Mouse (Mus musculus): Measurements from ENCODE around the gene Auts2. TPM values are rescaled to one million over a fixed set of nuclear protein-coding genes. Genes with fewer than 3 reads are reported as not detected.

Gene Auts2
- polyA plus RNA-seq, 1 experiment from 2014 or later: 94.8 TPM

DNA sequence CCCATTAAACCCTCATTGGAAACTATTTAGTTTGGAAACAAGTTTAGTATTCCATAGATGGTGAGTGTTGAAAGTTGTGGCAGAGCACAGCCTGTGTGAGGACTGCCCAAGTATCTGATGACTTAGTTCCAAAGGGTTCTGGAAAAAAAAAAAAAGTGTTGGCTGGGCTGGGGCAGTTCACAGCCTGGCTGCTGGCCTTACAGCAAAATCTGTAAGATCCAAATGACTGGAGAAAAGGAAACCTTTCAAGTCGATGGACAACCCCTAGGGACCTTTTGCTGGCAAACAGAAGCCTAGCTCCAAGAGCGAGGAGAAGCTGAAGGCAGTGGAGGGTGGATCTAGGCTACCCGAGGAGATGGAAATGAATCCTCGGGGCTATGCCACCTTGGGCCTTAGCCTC lies 869.4 kb downstream of the Auts2 start:
- Histone ChIP-seq H3K4me1 (no peaks in the 10 kb centered on the region), H3K27ac (no peak overlapping the region), H3K4me2 (no peak overlapping the region), H3K9ac (no peak overlapping the region), H3K36me3 (replicated peaks) (no peaks in the 10 kb centered on the region), H3K9me3 (no peaks in the 10 kb centered on the region), H3K27me3 (no peaks in the 10 kb centered on the region), H3K4me3 (replicated peaks) (no peak overlapping the region)
- no peak for ATAC-seq (ENCODE audit: low FRiP score)
- 90% methylated on average over 4 of the region's 4 CpGs for WGBS

DNA sequence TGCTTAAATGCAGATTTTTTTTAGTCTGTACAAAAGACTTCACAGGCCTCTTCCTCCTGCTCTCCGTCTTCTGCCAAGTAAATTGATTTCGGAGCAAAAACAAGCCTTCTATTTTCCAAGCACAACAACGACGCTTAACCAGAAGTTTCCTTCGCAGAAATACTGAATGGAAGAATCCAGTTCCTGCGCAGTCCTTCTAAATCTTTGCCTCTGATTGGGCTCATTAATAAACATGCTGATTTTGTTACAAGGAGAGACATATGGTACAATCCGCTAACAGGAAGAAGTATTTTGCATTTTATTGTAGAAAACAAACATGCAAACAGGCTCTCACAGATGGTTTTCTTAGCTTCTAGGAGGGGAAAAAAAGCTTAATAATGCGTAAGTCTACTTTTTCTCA lies 878.1 kb downstream of the Auts2 start:
- ATAC-seq (ENCODE audit: low FRiP score): no peak
- no peak overlapping the region for H3K27ac ChIP-seq
- no peak overlapping the region for H3K4me3 ChIP-seq (replicated peaks)
- H3K9ac ChIP-seq: no peak overlapping the region
- H3K4me1 ChIP-seq: peaks cover 21% of the 10 kb centered on the region
- no peaks in the 10 kb centered on the region for H3K36me3 ChIP-seq (replicated peaks)
- WGBS: 51% methylated on average over 8 of the region's 8 CpGs
- H3K27me3 ChIP-seq: peaks cover 15% of the 10 kb centered on the region
- no peak overlapping the region for H3K4me2 ChIP-seq
- no peaks in the 10 kb centered on the region for H3K9me3 ChIP-seq

- Histone ChIP-seq H3K4me2 (no peak overlapping the region), H3K27me3 (peaks cover 15% of the 10 kb centered on the region), H3K4me1 (peaks cover 21% of the 10 kb centered on the region), H3K9me3 (no peaks in the 10 kb centered on the region), H3K4me3 (replicated peaks) (no peak overlapping the region), H3K27ac (no peak overlapping the region), H3K9ac (no peak overlapping the region), H3K36me3 (replicated peaks) (no peaks in the 10 kb centered on the region)
- ATAC-seq (ENCODE audit: low FRiP score): no peak
- WGBS: 86% methylated on average over 7 of the region's 7 CpGs
These were observed 878.5 kb downstream of the Auts2 start for GRCm38 (mm10) chr5:131664657-131665056.

- Histone ChIP-seq H3K27ac (no peak overlapping the region), H3K4me2 (no peak overlapping the region), H3K4me3 (replicated peaks) (no peak overlapping the region), H3K9me3 (no peaks in the 10 kb centered on the region), H3K27me3 (peaks cover 24% of the 10 kb centered on the region), H3K9ac (no peak overlapping the region), H3K36me3 (replicated peaks) (no peaks in the 10 kb centered on the region), H3K4me1 (peaks cover 31% of the 10 kb centered on the region)
- WGBS: 83% methylated on average over 2 of the region's 2 CpGs
- no peak for ATAC-seq (ENCODE audit: low FRiP score)
These were observed 880.5 kb downstream of the Auts2 start for GRCm38 (mm10) chr5:131662657-131663056.

GRCm38 (mm10) chr5:131658822-131659515 lies 884.2 kb downstream of the Auts2 start:
- peak; percentile 55; the same call in 1 of the 2 replicates for ATAC-seq (ENCODE audit: low FRiP score)
- peaks cover 24% of the 10 kb centered on the region for H3K27me3 ChIP-seq
- H3K9me3 ChIP-seq: no peaks in the 10 kb centered on the region
- no peak overlapping the region for H3K4me2 ChIP-seq
- H3K4me3 ChIP-seq (replicated peaks): no peak overlapping the region
- peak overlapping the region; percentile 43; the same call in 1 of the 2 replicates for H3K27ac ChIP-seq
- H3K9ac ChIP-seq: no peak overlapping the region
- H3K36me3 ChIP-seq (replicated peaks): no peaks in the 10 kb centered on the region
- WGBS: 74% methylated on average over 19 of the region's 19 CpGs
- H3K4me1 ChIP-seq: peaks cover 24% of the 10 kb centered on the region

DNA sequence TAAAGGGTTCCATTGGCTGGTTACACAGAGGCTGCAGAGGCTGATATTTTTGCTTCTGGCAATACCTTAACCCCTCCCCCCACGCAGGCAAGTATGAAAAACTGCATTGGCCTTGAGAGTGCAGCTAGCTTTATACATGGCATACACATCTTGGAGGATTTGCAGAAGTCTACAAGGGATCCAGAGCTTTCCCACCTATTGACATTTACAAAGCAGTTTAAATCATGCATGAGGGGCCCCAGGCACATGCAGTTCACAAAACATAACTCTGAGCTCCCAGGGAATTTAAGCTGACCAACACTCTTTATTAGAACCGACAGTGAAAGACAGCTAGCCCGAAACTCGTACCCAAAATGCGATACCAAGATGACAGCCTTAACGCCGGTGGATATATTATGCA lies 888.9 kb downstream of the Auts2 start:
- H3K4me3 ChIP-seq (replicated peaks): no peak overlapping the region
- peaks cover 36% of the 10 kb centered on the region for H3K4me1 ChIP-seq
- H3K27me3 ChIP-seq: peaks cover 64% of the 10 kb centered on the region
- H3K9ac ChIP-seq: no peak overlapping the region
- WGBS: 41% methylated on average over 7 of the region's 7 CpGs
- no peak overlapping the region for H3K4me2 ChIP-seq
- H3K27ac ChIP-seq: no peak overlapping the region
- H3K36me3 ChIP-seq (replicated peaks): no peaks in the 10 kb centered on the region
- H3K9me3 ChIP-seq: no peaks in the 10 kb centered on the region
- ATAC-seq (ENCODE audit: low FRiP score): no peak

DNA sequence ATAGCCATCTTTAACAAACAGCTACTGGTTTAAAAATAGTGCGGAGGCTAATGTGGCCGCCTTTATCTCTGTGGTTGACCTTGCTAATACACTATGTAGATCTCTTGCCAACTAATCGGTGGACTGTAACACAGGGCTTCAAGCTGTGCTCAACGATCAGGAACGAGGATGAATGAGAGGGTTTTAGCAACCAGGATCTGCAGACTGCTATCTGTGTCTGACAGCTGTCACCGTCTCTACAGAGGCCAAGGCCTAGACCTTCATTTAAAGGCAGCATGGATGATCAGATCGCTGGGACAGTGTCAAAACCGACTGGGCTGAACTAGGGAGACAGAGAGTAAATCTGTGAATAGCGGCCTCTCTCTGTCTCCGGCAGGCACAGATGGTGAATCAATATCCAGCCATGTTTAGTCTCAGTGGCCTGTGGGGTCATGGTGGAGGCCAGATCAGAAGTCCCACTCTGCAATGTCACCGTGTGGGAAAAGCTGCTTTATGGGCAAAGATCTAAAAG lies 892.7 kb downstream of the Auts2 start:
- H3K27ac ChIP-seq: no peak overlapping the region

GRCm38 (mm10) chr5:131647683-131648119 lies 895.4 kb downstream of the Auts2 start:
- H3K4me1 ChIP-seq: peaks cover 64% of the 10 kb centered on the region

More for the DNA sequence above, 892.7 kb downstream of the Auts2 start:
- Histone ChIP-seq H3K9ac (no peak overlapping the region), H3K36me3 (replicated peaks) (no peaks in the 10 kb centered on the region), H3K4me3 (replicated peaks) (no peak overlapping the region), H3K27me3 (peaks cover 69% of the 10 kb centered on the region), H3K4me1 (peaks cover 57% of the 10 kb centered on the region), H3K4me2 (no peak overlapping the region), H3K9me3 (no peaks in the 10 kb centered on the region)
- WGBS: 52% methylated on average over 11 of the region's 11 CpGs
- no peak for ATAC-seq (ENCODE audit: low FRiP score)

DNA sequence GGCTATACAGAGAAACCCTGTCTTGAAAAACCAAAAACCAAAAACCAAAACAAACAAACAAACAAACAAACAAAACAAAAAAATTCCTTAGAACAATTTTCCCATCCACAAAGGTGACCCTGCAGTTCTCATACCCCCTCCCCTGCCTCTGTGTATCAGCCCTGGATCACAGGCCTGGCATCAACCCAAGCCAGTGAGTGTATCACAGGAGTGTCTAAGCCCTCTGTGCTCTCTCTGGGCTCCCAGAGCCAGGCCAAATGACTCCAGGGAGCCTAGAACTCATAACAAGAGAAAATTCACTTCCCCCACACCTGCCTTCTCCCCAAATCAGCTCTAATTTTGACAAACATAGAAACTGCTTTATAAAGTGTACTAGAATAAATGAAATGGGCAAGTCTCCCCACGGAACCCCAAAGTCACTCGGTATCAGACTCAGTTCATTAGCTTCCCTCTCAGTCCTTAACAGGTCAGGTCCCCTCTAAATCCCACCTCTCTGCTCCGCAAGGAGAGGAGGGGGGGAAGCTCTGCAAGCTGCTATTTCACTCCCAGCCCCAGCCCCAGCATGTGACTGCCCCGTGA lies 896.0 kb downstream of the Auts2 start:
- Histone ChIP-seq H3K36me3 (replicated peaks) (no peaks in the 10 kb centered on the region), H3K9me3 (no peaks in the 10 kb centered on the region), H3K4me3 (replicated peaks) (no peak overlapping the region), H3K27ac (peak overlapping the region; percentile 14; the same call in 1 of the 2 replicates), H3K9ac (peak overlapping the region; percentile 8; the same call in 1 of the 2 replicates), H3K4me2 (no peak overlapping the region), H3K27me3 (peaks cover 66% of the 10 kb centered on the region), H3K4me1 (peaks cover 69% of the 10 kb centered on the region)
- no peak for ATAC-seq (ENCODE audit: low FRiP score)
- 34% methylated on average over 4 of the region's 4 CpGs for WGBS

More at GRCm38 (mm10) chr5:131647683-131648119, 895.4 kb downstream of the Auts2 start:
- Histone ChIP-seq H3K27ac (peak overlapping the region; percentile 14; the same call in 1 of the 2 replicates), H3K4me2 (no peak overlapping the region), H3K9ac (peak overlapping the region; percentile 8; the same call in 1 of the 2 replicates), H3K27me3 (peaks cover 66% of the 10 kb centered on the region), H3K9me3 (no peaks in the 10 kb centered on the region), H3K36me3 (replicated peaks) (no peaks in the 10 kb centered on the region), H3K4me3 (replicated peaks) (no peak overlapping the region)
- WGBS: 32% methylated on average over 4 of the region's 4 CpGs
- ATAC-seq (ENCODE audit: low FRiP score): no peak

- H3K9ac ChIP-seq: no peak overlapping the region
- H3K36me3 ChIP-seq (replicated peaks): no peaks in the 10 kb centered on the region
- ATAC-seq (ENCODE audit: low FRiP score): no peak
- WGBS: 11% methylated on average over 10 of the region's 10 CpGs
- no peak overlapping the region for H3K4me3 ChIP-seq (replicated peaks)
- H3K27me3 ChIP-seq: peaks cover 62% of the 10 kb centered on the region
- no peak overlapping the region for H3K4me2 ChIP-seq
- no peaks in the 10 kb centered on the region for H3K9me3 ChIP-seq
- H3K4me1 ChIP-seq: peaks cover 78% of the 10 kb centered on the region
- H3K27ac ChIP-seq: peak overlapping the region; percentile 68
These were observed 896.9 kb downstream of the Auts2 start for GRCm38 (mm10) chr5:131646192-131646775.

GRCm38 (mm10) chr5:131645341-131646191 lies 897.6 kb downstream of the Auts2 start:
- Histone ChIP-seq H3K36me3 (replicated peaks) (no peaks in the 10 kb centered on the region), H3K9ac (no peak overlapping the region), H3K4me3 (replicated peaks) (no peak overlapping the region), H3K4me1 (peaks cover 77% of the 10 kb centered on the region), H3K4me2 (no peak overlapping the region), H3K27ac (peak overlapping the region; percentile 68), H3K9me3 (no peaks in the 10 kb centered on the region), H3K27me3 (peaks cover 60% of the 10 kb centered on the region)
- WGBS: 3% methylated on average over 18 of the region's 18 CpGs
- ATAC-seq (ENCODE audit: low FRiP score): peak; percentile 72

- Histone ChIP-seq H3K27me3 (peaks cover 54% of the 10 kb centered on the region), H3K4me1 (peaks cover 71% of the 10 kb centered on the region), H3K9me3 (no peaks in the 10 kb centered on the region), H3K27ac (no peak overlapping the region), H3K4me3 (replicated peaks) (no peak overlapping the region), H3K4me2 (no peak overlapping the region), H3K36me3 (replicated peaks) (no peaks in the 10 kb centered on the region), H3K9ac (no peak overlapping the region)
- WGBS: 59% methylated on average over 6 of the region's 6 CpGs
- ATAC-seq (ENCODE audit: low FRiP score): no peak
These were observed 898.8 kb downstream of the Auts2 start for GRCm38 (mm10) chr5:131644331-131644730.

Data from forebrain, embryonic 12.5 days (tissue).